Mouse (Mus musculus) induced T-regulatory cell, adult 2 months (primary cell): Measurements from ENCODE around the gene Tfpt.
"Not testable (repeated sequence)": the region's sequence is repeated elsewhere in the genome, so short reads cannot be mapped to it uniquely, and the experiment has no call there.

Source experiments
- DNase-seq: peaks from one replicate; pipeline ENCODE4 v3.0.0-alpha.2; 2012; ENCODE audit warnings: low read depth

Tfpt gene

GRCm38 (mm10) chr7:3617242-3617995 is 12.3 kb downstream of the Tfpt start, which contains the start of gene Ndufa3:
TSS of gene Ndufa3 (plus strand) at chr7:3617373.
- peak; percentile 95 for DNase-seq

GRCm38 (mm10) chr7:3616389-3617241 is 13.1 kb downstream of the Tfpt start:
- DNase-seq: no peak

GRCm38 (mm10) chr7:3616057-3616388 is 13.7 kb downstream of the Tfpt start, which contains the start of gene Oscar:
TSS of gene Oscar (minus strand) at chr7:3616157.
- DNase-seq: no peak

- DNase-seq: no peak
These were observed 15.7 kb downstream of the Tfpt start for GRCm38 (mm10) chr7:3614021-3614420.

- DNase-seq: no peak
These were observed 18.7 kb downstream of the Tfpt start for GRCm38 (mm10) chr7:3611006-3611405.

- DNase-seq: no peak
These were observed 19.3 kb downstream of the Tfpt start for GRCm38 (mm10) chr7:3610437-3610836.

- no peak for DNase-seq
These were observed 20.6 kb downstream of the Tfpt start for GRCm38 (mm10) chr7:3609082-3609481.

- no peak for DNase-seq
These were observed 21.1 kb downstream of the Tfpt start for GRCm38 (mm10) chr7:3608668-3609067.

- DNase-seq: no peak
These were observed 22.3 kb downstream of the Tfpt start for GRCm38 (mm10) chr7:3607391-3607790.

- peak; percentile 61 for DNase-seq
These were observed 22.9 kb downstream of the Tfpt start for GRCm38 (mm10) chr7:3606798-3607197.

- DNase-seq: peak; percentile 89
These were observed 28.6 kb downstream of the Tfpt start for GRCm38 (mm10) chr7:3601119-3601518.

- not testable (repeated sequence) for DNase-seq
These were observed 32.0 kb downstream of the Tfpt start for GRCm38 (mm10) chr7:3597755-3598154.

- DNase-seq: peak; percentile 73
These were observed 34.6 kb downstream of the Tfpt start for GRCm38 (mm10) chr7:3595146-3595545.

GRCm38 (mm10) chr7:3594686-3595085 is 35.0 kb downstream of the Tfpt start:
- DNase-seq: no peak

- DNase-seq: no peak
These were observed 35.9 kb downstream of the Tfpt start for GRCm38 (mm10) chr7:3593855-3594254.

- peak; percentile 28 for DNase-seq
These were observed 38.2 kb downstream of the Tfpt start for GRCm38 (mm10) chr7:3591534-3591933.

GRCm38 (mm10) chr7:3590550-3590949 is 39.2 kb downstream of the Tfpt start:
- no peak for DNase-seq

GRCm38 (mm10) chr7:3587292-3587691 is 42.4 kb downstream of the Tfpt start:
- DNase-seq: no peak

GRCm38 (mm10) chr7:3586255-3586654 is 43.5 kb downstream of the Tfpt start:
- DNase-seq: no peak

GRCm38 (mm10) chr7:3585763-3586162 is 44.0 kb downstream of the Tfpt start:
- DNase-seq: no peak

GRCm38 (mm10) chr7:3580029-3580428 is 49.7 kb downstream of the Tfpt start:
- DNase-seq: no peak

- no peak for DNase-seq
These were observed 50.7 kb downstream of the Tfpt start for GRCm38 (mm10) chr7:3578952-3579546.

- no peak for DNase-seq
These were observed 51.5 kb downstream of the Tfpt start for GRCm38 (mm10) chr7:3578196-3578595.
